Mouse (Mus musculus) layer of hippocampus, adult 11-12 months (tissue): ENCODE measurements around the gene Epn3.
A peak's percentile ranks its signal among the peaks of the same experiment; 100 is the strongest.

Experiments used
- DNase-seq: peaks from one replicate; pipeline ENCODE4 v3.0.0; 2022; ENCODE audit warnings: low spot score

The Epn3 gene

GRCm38 (mm10) chr11:94471740-94472584, 27.8 kb downstream of the Epn3 start:
- DNase-seq: no peak

GRCm38 (mm10) chr11:94470391-94470790, 29.4 kb downstream of the Epn3 start:
- no peak for DNase-seq

GRCm38 (mm10) chr11:94469136-94470064, 30.4 kb downstream of the Epn3 start:
- no peak for DNase-seq

GRCm38 (mm10) chr11:94468582-94469064, 31.2 kb downstream of the Epn3 start:
- peak; percentile 72 for DNase-seq

- DNase-seq: no peak
Measured at GRCm38 (mm10) chr11:94466333-94466855, 33.4 kb downstream of the Epn3 start.

- no peak for DNase-seq
Measured at GRCm38 (mm10) chr11:94464170-94464569, 35.6 kb downstream of the Epn3 start.

GRCm38 (mm10) chr11:94461856-94462255, 37.9 kb downstream of the Epn3 start:
- DNase-seq: no peak

- DNase-seq: no peak
Measured at GRCm38 (mm10) chr11:94457001-94457400, 42.8 kb downstream of the Epn3 start.

GRCm38 (mm10) chr11:94456347-94456746, 43.4 kb downstream of the Epn3 start:
- DNase-seq: no peak

- DNase-seq: peak; percentile 24
Measured at GRCm38 (mm10) chr11:94455161-94455820, 44.5 kb downstream of the Epn3 start.

GRCm38 (mm10) chr11:94454756-94455155, 45.0 kb downstream of the Epn3 start:
- DNase-seq: peak; percentile 57

- no peak for DNase-seq
Measured at GRCm38 (mm10) chr11:94451091-94451773, 48.5 kb downstream of the Epn3 start.

GRCm38 (mm10) chr11:94449886-94450285, 49.9 kb downstream of the Epn3 start:
- DNase-seq: no peak

- no peak for DNase-seq
Measured at GRCm38 (mm10) chr11:94449239-94449638, 50.5 kb downstream of the Epn3 start.

- DNase-seq: no peak
Measured at GRCm38 (mm10) chr11:94447017-94447416, 52.8 kb downstream of the Epn3 start.

- no peak for DNase-seq
Measured at GRCm38 (mm10) chr11:94445300-94445699, 54.5 kb downstream of the Epn3 start.

GRCm38 (mm10) chr11:94444829-94445228, 54.9 kb downstream of the Epn3 start:
- no peak for DNase-seq

GRCm38 (mm10) chr11:94441752-94442151, 58.0 kb downstream of the Epn3 start:
- no peak for DNase-seq

GRCm38 (mm10) chr11:94441122-94441521, 58.7 kb downstream of the Epn3 start:
- DNase-seq: no peak

GRCm38 (mm10) chr11:94440421-94440820, 59.4 kb downstream of the Epn3 start:
- DNase-seq: no peak
